Mouse (Mus musculus) CH12.LX (cell line): ENCODE results near the gene Eps15. TPM values are rescaled to one million over a fixed set of nuclear protein-coding genes. Genes with fewer than 3 reads are reported as not detected.

Experiments
- DNase-seq: peaks from one replicate; pipeline ENCODE4 v3.0.0-alpha.2; 2013; ENCODE audit errors: extremely low read depth
- H3K27ac ChIP-seq: 2 replicates; pipeline ENCODE4 v1.5.1; 2012; ENCODE audit warnings: low read depth, mild to moderate bottlenecking, control low read depth, moderate library complexity; ENCODE audit not compliant: insufficient read depth
- H3K27me3 ChIP-seq: replicated peaks from 2 replicates; pipeline ENCODE3; 2012; ENCODE audit warnings: inconsistent platforms
- H3K36me3 ChIP-seq, 2 experiments: replicated peaks in 1 of 2; 2 replicates each; pipeline versions ENCODE3 to v1.6.1; 2012; ENCODE audit warnings: inconsistent platforms in 1 of 2, low read length in 1 of 2, mild to moderate bottlenecking in 1 of 2, mixed read lengths in 1 of 2, moderate library complexity in 1 of 2; ENCODE audit not compliant: control insufficient read depth in 1 of 2, insufficient read depth in 1 of 2
- H3K4me1 ChIP-seq, 2 experiments: 2 replicates each; pipeline ENCODE4 v1.6.1; 2012; ENCODE audit warnings: inconsistent platforms in 1 of 2, moderate library complexity in 1 of 2; ENCODE audit not compliant: insufficient read depth in 2 of 2, control insufficient read depth in 1 of 2
- H3K4me2 ChIP-seq: 2 replicates; pipeline ENCODE4 v1.6.1; 2012; ENCODE audit warnings: low read depth, mild to moderate bottlenecking, control low read depth; ENCODE audit not compliant: poor library complexity, insufficient read depth, severe bottlenecking
- H3K4me3 ChIP-seq, 3 experiments: fragments of 150-350 bp in 1 of 3; sonication (generic) in 1 of 3; replicated peaks in 1 of 3; 2 replicates each; pipeline versions ENCODE3 to v1.5.1; 2011 to 2012; ENCODE audit warnings: low read depth in 2 of 3, low read length in 2 of 3, mild to moderate bottlenecking in 2 of 3, moderate library complexity in 2 of 3, control low read depth in 1 of 3, improper control_type of control experiment in 1 of 3, inconsistent platforms in 1 of 3, mixed read lengths in 1 of 3; ENCODE audit not compliant: poor library complexity in 1 of 3
- H3K79me2 ChIP-seq: replicated peaks from 2 replicates; pipeline ENCODE4 v1.6.1; 2012; ENCODE audit warnings: mild to moderate bottlenecking, moderate library complexity; ENCODE audit not compliant: control insufficient read depth, poor library complexity, insufficient read depth, severe bottlenecking; ENCODE audit errors: extremely low read depth
- H3K9ac ChIP-seq: 2 replicates; pipeline ENCODE4 v1.6.1; 2012; ENCODE audit warnings: low read depth, mild to moderate bottlenecking, control low read depth, moderate library complexity; ENCODE audit not compliant: insufficient read depth
- H3K9me3 ChIP-seq: replicated peaks from 2 replicates; pipeline ENCODE3; 2012; ENCODE audit warnings: low read length, inconsistent platforms, mixed read lengths
- BHLHE40 ChIP-seq: IDR thresholded peaks from 2 replicates; pipeline ENCODE4 v1.6.1; 2011; ENCODE audit warnings: mild to moderate bottlenecking, low read depth, low read length, improper control_type of control experiment
- CHD1 ChIP-seq: IDR thresholded peaks from 2 replicates; pipeline ENCODE4 v1.6.1; 2012; ENCODE audit warnings: low read depth, low read length, improper control_type of control experiment, inconsistent platforms
- ELF1 ChIP-seq: IDR thresholded peaks from 2 replicates; pipeline ENCODE4 v1.6.1; 2014; ENCODE audit warnings: low read depth, mild to moderate bottlenecking, inconsistent platforms, low read length, improper control_type of control experiment
- EP300 ChIP-seq: IDR thresholded peaks from 2 replicates; pipeline ENCODE4 v1.6.1; 2011; ENCODE audit warnings: low read length, improper control_type of control experiment
- GABPA ChIP-seq: IDR thresholded peaks from 2 replicates; pipeline ENCODE4 v1.6.1; 2012; ENCODE audit warnings: low read depth, low read length, improper control_type of control experiment, inconsistent platforms; ENCODE audit not compliant: insufficient replicate concordance
- HCFC1 ChIP-seq: IDR thresholded peaks from 2 replicates; pipeline ENCODE4 v1.6.1; 2012; ENCODE audit warnings: low read depth, mild to moderate bottlenecking, inconsistent platforms, low read length, improper control_type of control experiment
- IRF4 ChIP-seq: IDR thresholded peaks from 2 replicates; pipeline ENCODE4 v1.6.1; 2014; ENCODE audit warnings: low read depth, mild to moderate bottlenecking, inconsistent platforms, low read length, improper control_type of control experiment
- JUND ChIP-seq: conservative IDR thresholded peaks from 2 replicates; pipeline ENCODE4 v1.6.1; 2011; ENCODE audit warnings: low read depth, low read length, improper control_type of control experiment
- KAT2A ChIP-seq: IDR thresholded peaks from 2 replicates; pipeline ENCODE4 v1.6.1; 2012; ENCODE audit warnings: low read length, improper control_type of control experiment, inconsistent platforms; ENCODE audit not compliant: insufficient replicate concordance
- MAX ChIP-seq: IDR thresholded peaks from 2 replicates; pipeline ENCODE4 v1.6.1; 2011; ENCODE audit warnings: low read length, improper control_type of control experiment
- MAZ ChIP-seq: IDR thresholded peaks from 2 replicates; pipeline ENCODE4 v1.6.1; 2012; ENCODE audit warnings: low read depth, mild to moderate bottlenecking, inconsistent platforms, low read length, improper control_type of control experiment, moderate library complexity
- MEF2A ChIP-seq: IDR thresholded peaks from 2 replicates; pipeline ENCODE4 v1.6.1; 2014; ENCODE audit warnings: low read depth, mild to moderate bottlenecking, inconsistent platforms, low read length, improper control_type of control experiment, borderline replicate concordance
- MYC ChIP-seq: IDR thresholded peaks from 2 replicates; pipeline ENCODE4 v1.6.1; 2011; ENCODE audit warnings: low read depth, mild to moderate bottlenecking, improper control_type of control experiment, low read length
- NRF1 ChIP-seq: IDR thresholded peaks from 2 replicates; pipeline ENCODE4 v1.6.1; 2014; ENCODE audit warnings: low read depth, mild to moderate bottlenecking, inconsistent platforms, low read length, improper control_type of control experiment, moderate library complexity
- PAX5 ChIP-seq: IDR thresholded peaks from 2 replicates; pipeline ENCODE4 v1.6.1; 2012; ENCODE audit warnings: low read length, inconsistent platforms, mixed read lengths
- RCOR1 ChIP-seq: conservative IDR thresholded peaks from 2 replicates; pipeline ENCODE4 v1.6.1; 2012; ENCODE audit warnings: low read depth, mild to moderate bottlenecking, inconsistent platforms, low read length, improper control_type of control experiment
- SMC3 ChIP-seq: IDR thresholded peaks from 2 replicates; pipeline ENCODE4 v1.6.1; 2011; ENCODE audit warnings: low read depth, low read length, improper control_type of control experiment
- TBP ChIP-seq: conservative IDR thresholded peaks from 2 replicates; pipeline ENCODE4 v1.6.1; 2011; ENCODE audit warnings: low read depth, low read length, improper control_type of control experiment
- TCF12 ChIP-seq: IDR thresholded peaks from 2 replicates; pipeline ENCODE4 v1.6.1; 2014; ENCODE audit warnings: low read depth, mild to moderate bottlenecking, inconsistent platforms, low read length, improper control_type of control experiment
- USF2 ChIP-seq: conservative IDR thresholded peaks from 2 replicates; pipeline ENCODE4 v1.6.1; 2011; ENCODE audit warnings: low read depth, low read length, improper control_type of control experiment
- ZMIZ1 ChIP-seq: IDR thresholded peaks from 2 replicates; pipeline ENCODE4 v1.6.1; 2012; ENCODE audit warnings: low read depth, mild to moderate bottlenecking, inconsistent platforms, low read length, improper control_type of control experiment
- dilution Hi-C: fragments of 300-500 bp; cut with MboI; formaldehyde crosslinking; loops from 2 replicates; pipeline ENCODE4 v1.14.3; 2020; ENCODE audit warnings: low sequenced_read_pairs; ENCODE audit not compliant: extremely low pct_unique_long_range_greater_than_20kb, extremely low pct_ligation_motif_present
- in situ Hi-C: fragments of 300-500 bp; cut with MboI; formaldehyde crosslinking; loops from 3 replicates; pipeline ENCODE4 v1.14.3; 2019; ENCODE audit warnings: low sequenced_read_pairs, low pct_ligation_motif_present, low pct_unique_long_range_greater_than_20kb, mixed read lengths
- polyA plus RNA-seq: library from polyadenylated mRNA; unstranded; fragments of >175 nt; gene quantifications from 2 replicates; pipeline ENCODE4 v1.2.1, GENCODE M21; 2012; ENCODE audit warnings: low read depth; ENCODE audit not compliant: insufficient read length
- total RNA-seq, 2 experiments: library from RNA; depleted of rRNA; stranded (reverse); fragments of 300-350 nt in 1 of 2; fragments of >200 nt in 1 of 2; gene quantifications; 2 replicates each; pipeline ENCODE4 v1.2.3; 2012 to 2014

Eps15 gene
- total and polyA plus RNA-seq, 3 experiments: 23.4 to 60.4 (median 39.6) TPM

- Histone ChIP-seq H3K79me2 (peaks cover 43% of the 10 kb centered on the region), H3K4me3 (peak overlapping the region; percentile 48 to 92 (median 79)), H3K4me1 (peaks cover 8 to 40% of the 10 kb centered on the region in 2 experiments), H3K27ac (peak overlapping the region; percentile 80), H3K27me3 (no peaks in the 10 kb centered on the region), H3K9ac (peak overlapping the region; percentile 78), H3K4me2 (peak overlapping the region; percentile 98), H3K9me3 (no peaks in the 10 kb centered on the region), H3K36me3 (peaks cover 0 to 8% of the 10 kb centered on the region in 2 experiments)
- in situ Hi-C loops: no loop called here
- dilution Hi-C loops: no loop called here
- DNase-seq: peak; percentile 56
- TF ChIP-seq USF2 (no peak), RCOR1 (0 out of 2 replicates have a peak, but pooled peaks have one; percentile 49), CHD1 (0 out of 2 replicates have a peak, but pooled peaks have one; percentile 58), IRF4 (peak; percentile 33; the same call in 1 of the 2 replicates), JUND (0 out of 2 replicates have a peak, but pooled peaks have one; percentile 12), EP300 (peak; percentile 76), TBP (no peak), MYC (0 out of 2 replicates have a peak, but pooled peaks have one; percentile 28), SMC3 (no peak)
These were observed 1.9 kb downstream of the Eps15 start for GRCm38 (mm10) chr4:109281946-109282345.

GRCm38 (mm10) chr4:109294629-109295028, 14.6 kb downstream of the Eps15 start:
- dilution Hi-C loops (no loop called here), in situ Hi-C loops (no loop called here)
- Histone ChIP-seq H3K9me3 (no peaks in the 10 kb centered on the region), H3K4me2 (no peak overlapping the region), H3K4me3 (no peak overlapping the region), H3K27ac (no peak overlapping the region), H3K79me2 (peaks cover 10% of the 10 kb centered on the region; the same call in 1 of the 2 replicates), H3K36me3 (peaks cover 4 to 25% of the 10 kb centered on the region in 2 experiments), H3K27me3 (no peaks in the 10 kb centered on the region), H3K4me1 (peaks cover 2 to 20% of the 10 kb centered on the region in 2 experiments; a peak in 3 of 4 replicates), H3K9ac (no peak overlapping the region)
- no peak for TF ChIP-seq HCFC1
- no peak for TF ChIP-seq KAT2A
- no peak for TF ChIP-seq TBP
- TF ChIP-seq IRF4: no peak
- no peak for TF ChIP-seq ELF1
- TF ChIP-seq GABPA: no peak
- TF ChIP-seq RCOR1: no peak
- TF ChIP-seq MEF2A: no peak
- no peak for TF ChIP-seq PAX5
- no peak for TF ChIP-seq BHLHE40
- no peak for TF ChIP-seq TCF12
- TF ChIP-seq CHD1: no peak
- no peak for TF ChIP-seq ZMIZ1
- no peak for TF ChIP-seq NRF1
- no peak for TF ChIP-seq MAX
- no peak for TF ChIP-seq MAZ
- no peak for DNase-seq
